Mouse (Mus musculus) right cerebral cortex, postnatal 14 days (tissue): ENCODE data around the gene Slc36a3.
"Not testable (repeated sequence)": the region's sequence is repeated elsewhere in the genome, so short reads cannot be mapped to it uniquely, and the experiment has no call there.

Experiments
- DNase-seq: peaks from one replicate; pipeline ENCODE4 v3.0.0; 2022

Slc36a3 gene

DNA sequence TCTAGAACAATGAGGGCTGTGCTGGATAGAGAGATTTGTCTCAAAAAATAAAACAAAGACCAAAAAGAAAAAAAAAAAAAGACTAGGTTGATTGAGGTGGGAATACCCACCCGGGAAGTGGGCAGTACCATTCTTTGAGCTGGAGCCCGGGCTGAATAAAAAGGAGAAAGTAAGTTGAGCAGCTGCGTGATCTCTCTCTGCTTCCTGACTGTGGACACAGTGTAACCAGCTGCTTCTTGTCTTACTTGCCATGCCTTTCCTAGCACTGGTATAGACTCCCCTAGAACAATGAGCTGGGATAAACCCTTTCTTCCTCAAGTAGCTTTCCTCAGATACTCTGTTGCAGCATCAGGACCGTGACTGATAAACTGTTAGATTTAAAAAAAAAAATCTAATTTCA is 10.0 kb downstream of the Slc36a3 start:
- DNase-seq: no peak

DNA sequence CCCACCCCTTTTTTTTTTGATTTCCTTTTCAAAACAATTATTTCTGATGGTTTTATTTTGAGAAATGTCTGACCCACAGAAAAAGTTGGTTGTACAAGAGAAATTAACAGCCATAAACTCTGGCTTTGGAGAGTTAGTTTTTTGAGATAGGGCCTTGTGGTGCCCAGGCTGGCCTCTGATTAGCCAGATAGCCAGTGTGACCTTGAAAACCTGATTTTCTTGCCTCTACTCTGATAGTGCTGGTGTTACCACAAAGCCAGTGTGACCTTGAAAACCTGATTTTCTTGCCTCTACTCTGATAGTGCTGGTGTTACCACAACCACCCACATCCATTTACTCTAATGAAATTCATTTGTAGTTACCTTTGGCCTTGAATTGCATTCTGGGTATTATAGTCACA is 13.9 kb downstream of the Slc36a3 start:
- DNase-seq: no peak

DNA sequence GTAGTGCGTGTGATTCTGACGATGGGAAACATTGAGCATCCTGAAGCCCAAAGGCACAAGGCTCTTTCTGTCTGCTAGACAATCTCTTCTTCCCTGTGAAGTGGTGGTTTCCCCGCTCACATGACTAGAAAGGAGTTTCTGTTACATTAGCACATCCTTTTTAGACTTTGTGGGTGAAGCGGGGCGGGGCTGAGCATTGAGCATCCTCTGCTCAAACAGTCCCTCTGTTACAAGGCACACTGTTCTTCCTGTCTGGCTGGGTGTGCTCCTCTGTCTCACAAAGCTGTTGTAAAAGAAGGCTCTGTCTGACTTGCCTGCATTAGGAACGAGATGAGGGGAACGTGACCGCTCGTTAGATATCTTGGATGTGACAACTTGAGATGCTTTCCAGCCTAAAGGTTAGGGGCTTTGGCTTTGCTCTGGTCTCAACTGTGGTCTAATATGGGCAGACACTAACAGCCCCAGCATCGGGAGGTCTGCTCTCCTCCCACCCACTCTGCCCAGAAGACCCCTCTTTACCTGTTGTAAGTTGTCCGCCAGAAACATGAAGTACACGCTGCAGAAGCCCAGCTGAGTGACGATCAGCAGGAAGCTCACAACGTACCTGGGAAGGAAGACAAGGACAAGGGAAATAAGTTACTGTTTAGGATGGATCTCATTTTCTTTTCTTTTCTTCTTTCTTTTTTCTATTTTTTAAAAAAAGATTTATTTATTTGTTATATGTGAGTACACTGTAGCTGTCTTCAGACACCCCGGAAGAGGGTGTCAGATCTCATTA is 14.5 kb downstream of the Slc36a3 start:
- no peak for DNase-seq

- no peak for DNase-seq
Observed at GRCm38 (mm10) chr11:55134871-55135270, 16.6 kb downstream of the Slc36a3 start.

DNA sequence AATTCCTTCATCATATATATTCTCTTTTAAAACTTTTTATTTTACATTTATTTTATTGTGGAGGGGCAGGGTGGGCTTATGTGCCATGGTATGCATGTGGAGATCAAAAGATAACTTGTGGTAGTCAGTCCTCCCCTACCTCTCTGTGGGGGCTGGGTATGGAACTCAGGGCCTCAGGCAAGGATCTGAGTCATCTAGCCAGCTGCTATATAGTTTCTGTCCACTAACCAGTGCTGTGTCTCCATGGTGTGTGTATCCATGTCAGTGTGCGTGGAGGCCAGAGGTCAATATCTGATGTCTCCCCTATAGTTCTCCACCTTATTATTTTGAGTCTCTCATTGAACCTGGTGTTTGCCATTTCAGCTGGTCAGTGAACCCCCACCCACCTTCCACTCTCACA is 17.1 kb downstream of the Slc36a3 start:
- DNase-seq: no peak

DNA sequence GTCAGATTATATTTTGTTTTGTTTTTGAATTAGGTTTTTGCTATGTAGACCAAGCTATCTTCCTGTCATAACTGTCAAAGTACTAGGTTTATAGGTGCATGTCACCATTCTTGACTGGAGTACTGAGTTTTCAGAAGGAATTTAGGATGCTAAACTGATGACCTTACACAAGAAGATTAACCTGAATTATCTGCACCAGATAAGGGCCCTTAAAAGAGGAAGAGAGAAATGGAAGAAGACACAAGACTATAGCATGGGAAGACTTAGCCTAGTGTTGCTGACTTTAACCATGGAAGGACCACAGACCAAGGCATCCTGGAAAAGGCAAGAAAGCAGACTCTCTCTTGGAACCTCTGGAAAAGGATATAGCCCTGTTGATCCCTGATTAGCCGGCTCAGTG is 18.3 kb downstream of the Slc36a3 start:
- no peak for DNase-seq

GRCm38 (mm10) chr11:55131946-55132345 is 19.6 kb downstream of the Slc36a3 start:
- no peak for DNase-seq

DNA sequence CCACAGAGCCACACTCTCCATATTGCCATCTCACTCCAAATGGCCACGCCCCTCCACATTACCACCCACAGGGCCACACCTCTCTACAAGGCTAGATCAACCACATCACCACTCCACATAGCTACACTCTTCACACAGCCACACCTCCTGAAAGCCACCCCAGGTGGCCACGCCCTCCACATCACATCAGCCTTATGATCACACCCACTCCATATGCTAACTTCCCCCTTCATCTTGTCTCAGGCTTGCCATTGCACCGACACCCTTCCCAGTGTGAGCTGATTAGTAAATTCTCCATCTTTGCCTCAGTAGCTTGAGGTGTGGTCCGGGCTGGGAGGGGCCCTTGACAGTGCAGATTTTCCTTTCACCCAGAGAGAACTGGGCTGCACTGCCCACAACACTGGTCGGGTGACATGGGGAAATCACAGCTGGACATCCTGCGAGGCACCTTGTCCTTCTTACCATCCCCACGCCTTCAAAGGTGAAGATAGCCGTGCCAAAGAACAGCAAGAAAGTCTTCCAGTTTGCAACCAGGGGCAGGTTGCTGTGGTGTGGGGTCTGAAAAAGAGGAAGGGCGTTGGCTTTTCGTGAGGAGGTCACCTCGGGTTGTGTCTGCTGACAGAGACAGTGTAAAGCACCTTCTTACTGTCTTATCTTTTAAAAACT is 20.3 kb downstream of the Slc36a3 start:
- DNase-seq: no peak

- no peak for DNase-seq
Observed at GRCm38 (mm10) chr11:55128411-55128810, 23.1 kb downstream of the Slc36a3 start.

DNA sequence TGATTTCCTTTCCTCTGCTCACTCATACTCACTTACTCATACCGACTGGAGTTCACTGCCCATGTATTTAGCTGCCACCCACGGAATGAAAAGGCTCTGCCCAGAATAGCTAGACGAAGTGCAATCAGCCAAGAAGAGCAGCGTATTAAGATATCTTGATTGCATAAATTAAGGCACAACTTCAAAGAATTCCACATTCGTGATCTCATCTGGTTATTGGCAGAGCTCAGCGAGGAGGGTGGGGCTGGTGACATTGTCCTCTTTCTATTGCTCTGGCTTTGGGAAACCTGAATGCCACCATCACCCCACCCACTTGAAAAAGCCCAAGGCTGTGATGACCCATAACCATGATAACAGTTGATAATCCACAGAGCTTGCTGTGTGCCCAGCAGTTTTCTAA is 23.6 kb downstream of the Slc36a3 start:
- DNase-seq: no peak

DNA sequence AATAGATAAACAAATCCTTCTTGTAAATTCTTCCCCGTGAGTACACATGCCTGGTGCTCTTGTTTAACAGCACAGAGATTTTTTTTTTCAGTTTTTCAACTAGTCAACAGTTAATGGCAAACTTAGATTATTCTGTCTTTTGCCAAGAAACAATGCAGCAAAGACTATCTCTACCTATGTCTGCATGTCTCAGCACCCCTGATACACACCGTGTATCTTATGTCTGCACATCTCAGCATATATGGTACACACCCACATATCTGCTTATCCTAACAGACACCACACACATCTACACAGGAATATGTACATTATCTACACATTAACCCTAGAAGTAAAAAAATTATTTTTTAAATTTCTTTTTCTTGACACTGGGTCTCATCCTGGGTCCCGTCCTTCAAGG is 24.8 kb downstream of the Slc36a3 start:
- no peak for DNase-seq

DNA sequence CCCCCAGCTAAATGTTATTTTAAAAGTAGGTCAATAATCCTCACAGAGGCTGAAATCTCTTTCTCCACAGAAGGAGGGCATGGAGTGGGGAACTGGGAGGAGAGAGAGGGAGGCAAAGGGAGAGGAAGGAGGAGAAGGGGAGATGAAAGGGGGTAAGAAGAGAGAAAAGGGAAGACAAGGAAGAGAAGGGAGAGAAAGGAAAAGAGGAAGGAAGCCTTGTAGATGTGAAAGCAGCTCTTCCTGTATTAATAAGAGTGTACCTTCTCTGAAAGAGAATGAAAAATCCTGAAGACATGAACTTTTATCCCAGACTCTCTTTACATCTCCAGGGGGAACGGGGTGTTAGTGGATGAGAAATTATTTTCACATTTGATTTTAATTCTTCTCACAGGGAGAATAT is 30.1 kb downstream of the Slc36a3 start:
- no peak for DNase-seq

DNA sequence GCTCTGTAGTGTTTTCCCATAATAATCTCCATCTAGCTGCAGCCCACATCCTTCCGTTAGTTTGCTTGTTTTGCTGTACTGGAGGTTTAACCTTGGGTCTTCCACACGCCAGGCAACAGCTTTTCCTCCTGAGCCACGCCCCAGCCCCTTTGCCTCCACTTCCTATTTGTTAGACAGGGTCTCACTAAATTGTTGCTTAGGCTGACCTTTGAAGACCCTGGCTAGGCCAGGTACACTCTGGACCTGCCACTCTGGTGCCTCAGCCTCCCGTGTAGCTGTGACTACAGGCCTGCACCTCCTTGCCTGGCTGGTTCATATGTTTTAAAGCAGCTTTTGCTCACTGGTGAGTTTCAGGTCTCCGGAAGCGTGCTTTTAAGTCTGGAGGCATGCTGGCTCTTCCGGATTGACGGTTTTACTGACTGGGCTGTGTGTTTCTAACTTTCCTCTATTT is 30.7 kb downstream of the Slc36a3 start:
- no peak for DNase-seq

DNA sequence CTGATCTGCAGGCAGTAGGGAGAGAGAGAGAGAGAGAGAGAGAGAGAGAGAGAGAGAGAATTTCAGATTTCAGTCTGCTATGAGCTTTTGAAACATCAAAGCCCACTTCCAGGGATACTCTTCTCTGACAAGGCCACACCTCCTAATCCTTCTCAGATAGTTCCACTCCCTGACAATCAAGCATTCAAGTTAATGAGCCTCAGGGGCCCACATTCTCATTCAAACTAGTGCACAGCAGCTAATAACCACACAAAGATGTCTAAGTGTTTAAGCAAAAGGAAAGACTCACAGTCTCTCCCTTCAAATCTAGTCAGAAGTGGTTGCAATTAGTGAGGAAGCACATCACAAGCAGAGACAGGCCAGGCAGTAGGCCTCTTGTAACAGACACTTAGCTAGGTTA is 31.2 kb downstream of the Slc36a3 start:
- no peak for DNase-seq

DNA sequence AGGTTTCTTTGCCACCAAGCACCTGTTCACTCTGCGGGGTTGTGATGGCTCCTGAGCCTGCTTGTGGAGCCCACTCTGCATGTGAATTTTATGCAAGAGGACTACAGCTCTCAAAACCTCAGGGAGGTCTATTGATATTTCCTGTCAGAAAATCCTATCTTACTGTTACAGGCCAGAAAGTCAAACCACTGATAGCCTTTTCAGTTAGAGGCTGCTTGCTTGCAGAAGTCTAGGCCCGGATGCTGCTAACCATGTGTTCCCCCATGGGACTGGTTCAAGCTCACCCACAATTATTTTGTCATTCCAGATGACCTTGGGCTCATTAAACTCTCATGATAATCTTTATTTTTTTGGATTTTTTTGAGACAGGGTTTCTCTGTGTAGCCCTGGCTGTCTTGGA is 34.5 kb downstream of the Slc36a3 start:
- DNase-seq: no peak

DNA sequence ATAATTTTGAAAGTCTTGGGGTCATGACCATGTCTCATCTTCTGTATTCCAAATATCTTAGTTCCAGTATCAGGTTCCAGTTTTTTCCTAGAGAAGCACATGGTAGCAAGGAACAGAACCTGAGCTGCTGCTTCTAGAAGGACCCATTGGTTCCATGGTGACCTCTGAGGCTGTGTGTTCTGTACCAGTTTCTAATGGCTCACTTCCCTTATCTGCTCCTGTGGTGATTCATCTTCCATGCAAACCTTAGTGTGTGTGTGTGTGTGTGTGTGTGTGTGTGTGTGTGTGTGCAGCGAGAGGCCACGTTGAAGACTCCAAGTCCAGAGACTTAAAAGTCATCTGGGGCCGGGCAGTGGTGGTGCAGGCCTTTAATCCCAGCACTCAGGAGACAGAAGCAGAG is 35.5 kb downstream of the Slc36a3 start:
- no peak for DNase-seq

- no peak for DNase-seq
Observed at GRCm38 (mm10) chr11:55114291-55114690, 37.2 kb downstream of the Slc36a3 start.

DNA sequence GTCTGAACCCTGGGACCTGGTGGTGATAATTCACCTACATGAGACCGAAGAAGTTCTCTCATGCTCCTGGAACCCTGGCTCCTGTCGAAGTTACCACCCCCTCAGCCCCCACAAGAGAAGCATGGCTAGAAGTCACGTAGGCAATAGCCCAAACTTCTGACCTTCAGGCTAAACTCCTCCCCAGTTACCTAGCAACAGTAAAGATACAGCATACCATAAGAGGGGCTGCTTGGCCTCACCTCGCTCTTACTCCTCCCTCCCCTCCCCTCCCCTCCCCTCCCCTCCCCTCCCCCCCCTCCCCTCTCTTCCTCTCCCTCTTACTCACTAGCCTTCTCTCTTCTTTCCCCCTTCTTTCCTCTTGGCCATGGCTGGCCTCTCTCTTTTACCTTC is 37.7 kb downstream of the Slc36a3 start:
- not testable (repeated sequence) for DNase-seq

GRCm38 (mm10) chr11:55113209-55113860 is 38.2 kb downstream of the Slc36a3 start:
- no peak for DNase-seq

DNA sequence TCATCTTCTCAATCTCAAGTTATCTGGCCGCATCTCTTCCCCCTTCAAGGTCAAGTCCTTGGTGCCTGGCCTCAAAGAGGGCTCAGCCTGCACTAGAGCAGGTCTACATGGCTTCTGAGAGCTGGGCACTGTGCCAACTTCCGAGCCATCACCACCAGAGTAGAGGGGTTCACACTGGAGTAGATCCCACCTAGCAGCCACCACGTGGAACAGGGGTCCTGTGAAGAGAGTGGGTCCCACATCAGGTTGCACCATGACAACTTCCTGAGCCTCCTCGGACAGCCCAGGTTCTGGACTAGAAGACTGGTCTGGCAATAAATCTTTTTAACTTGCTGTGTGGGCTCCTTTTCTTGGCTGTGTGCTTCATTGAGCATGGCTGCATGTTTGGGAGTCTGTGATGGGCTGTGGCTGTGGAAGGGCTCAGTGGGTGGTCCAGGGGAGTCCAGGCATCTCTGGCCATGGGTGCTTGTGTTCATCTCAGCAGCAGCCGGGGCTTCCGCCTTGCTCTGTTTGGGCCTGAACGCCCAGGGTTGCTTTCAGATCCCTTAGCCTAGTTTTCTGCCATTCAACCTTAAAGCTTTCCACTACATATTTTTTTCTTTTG is 40.8 kb downstream of the Slc36a3 start:
- DNase-seq: peak; percentile 23

- DNase-seq: no peak
Observed at GRCm38 (mm10) chr11:55109521-55110300, 41.8 kb downstream of the Slc36a3 start.

GRCm38 (mm10) chr11:55106636-55107035 is 44.9 kb downstream of the Slc36a3 start:
- no peak for DNase-seq

DNA sequence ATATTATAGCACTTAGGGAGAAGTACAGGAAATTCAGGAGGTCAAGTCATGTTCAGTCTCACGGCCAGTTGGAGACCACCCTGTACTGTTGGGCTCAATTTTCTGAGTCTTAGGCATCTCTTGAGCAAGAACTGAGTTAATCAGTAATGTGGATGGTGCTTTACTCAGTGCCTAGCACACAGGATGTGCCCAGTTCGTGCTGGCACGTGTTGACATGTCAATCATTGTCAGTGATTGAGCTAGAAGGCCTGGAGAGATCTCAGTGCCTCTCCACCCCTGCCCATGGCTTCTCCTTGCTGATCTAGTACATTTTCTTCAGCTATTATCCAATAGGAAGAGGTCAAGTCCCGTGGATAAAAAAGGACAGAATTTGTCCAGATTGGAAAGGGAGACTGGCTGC is 46.1 kb downstream of the Slc36a3 start:
- DNase-seq: no peak
